22 mouse cellular contexts compared by ENCODE assay signal in genomic region chr4:141771823-141772222, GRCm38 (mm10). TPM values are rescaled to one million over a fixed set of nuclear protein-coding genes. Genes with fewer than 3 reads are reported as not detected.
DNase-seq lines count a peak whose midpoint lies in the region; ATAC-seq and TF ChIP-seq lines count a peak whose summit lies in the region.
"Had no signal": no experiment of that assay in that cellular context is flagged by ENCODE, and none has a peak within 500 bp of the region (broad histone marks: within the 10 kb centered on the region; RNA-seq: fewer than 3 reads in every experiment).

No protein-coding gene starts in this region.

- WGBS in liver, embryonic 15.5 days (ENCODE audit: insufficient replicate concordance): 20% methylated on average over 8 of the region's 8 CpGs
- whole genome bisulfite sequencing in lung, adult 2 months: 87% methylated on average over 8 of the region's 8 CpGs

- peak; percentile 86 for ATAC-seq in G1E (ENCODE audit: extremely low read depth, insufficient number of reproducible peaks, low FRiP score, poor library complexity, severe bottlenecking)
- peak; percentile 20; the same call in 1 of the 2 replicates for ATAC-seq in granulocyte monocyte progenitor cell, adult 5-6 weeks (replicated peaks; ENCODE audit: poor library complexity, severe bottlenecking)
- ATAC-seq in liver, embryonic 15.5 days (ENCODE audit: insufficient read depth): no peak
- peak; percentile 23; the same call in 1 of the 2 replicates for ATAC-seq in megakaryocyte-erythroid progenitor cell, adult 5-6 weeks (replicated peaks; ENCODE audit: low FRiP score, low TSS enrichment, poor library complexity, severe bottlenecking)
- ATAC-seq: forebrain, embryonic 16.5 days had no signal

- no peaks in the 10 kb centered on the region for H3K9me3 ChIP-seq in G1E (replicated peaks)
- no peaks in the 10 kb centered on the region for H3K9me3 ChIP-seq in liver, embryonic 15.5 days (replicated peaks)
- H3K9me3 ChIP-seq: embryonic facial prominence, embryonic 13.5 days; forebrain, embryonic 12.5 days; heart, embryonic 12.5 days; hindbrain, embryonic 15.5 days had no signal

- no peak overlapping the region; the same call in 1 of the 2 replicates for H3K4me3 ChIP-seq in G1E (ENCODE audit: low read depth, low read length)
- H3K4me3 ChIP-seq in liver, embryonic 15.5 days (replicated peaks): no peak overlapping the region
- no peak overlapping the region for H3K4me3 ChIP-seq in lung, adult 2 months (replicated peaks; ENCODE audit: extremely low read depth, low read depth, low read length)
- H3K4me3 ChIP-seq: embryonic facial prominence, embryonic 13.5 days; forebrain, embryonic 12.5 days; heart, adult 2 months; heart, embryonic 12.5 days; hindbrain, embryonic 15.5 days had no signal

- H3K27me3 ChIP-seq in G1E (ENCODE audit: insufficient read depth, low read length): no peaks in the 10 kb centered on the region
- no peaks in the 10 kb centered on the region for H3K27me3 ChIP-seq in liver, embryonic 15.5 days
- H3K27me3 ChIP-seq: embryonic facial prominence, embryonic 13.5 days; forebrain, embryonic 12.5 days; heart, embryonic 12.5 days; hindbrain, embryonic 15.5 days had no signal

- no peak overlapping the region for H3K4me2 ChIP-seq in liver, embryonic 15.5 days
- H3K4me2 ChIP-seq: embryonic facial prominence, embryonic 13.5 days; forebrain, embryonic 12.5 days; heart, embryonic 12.5 days; hindbrain, embryonic 15.5 days had no signal

- peak; percentile 45 for DNase-seq in G1E (ENCODE audit: low spot score)
- DNase-seq in lung, adult 2 months: no peak
- DNase-seq in right cerebral cortex, postnatal 10 days (ENCODE audit: low spot score in 2 of 2): no peak
- no peak for DNase-seq in kidney, adult 18-20 months
- DNase-seq: adrenal gland, adult 2 months; adrenal gland, postnatal 36 days; cerebellum, adult 8-10 months; cerebellum, postnatal 14 days; gastrocnemius, postnatal 10 days; heart, adult 2 months; heart, postnatal 36 days had no signal

- no peak for TF ChIP-seq POLR2A in lung, adult 2 months (IDR thresholded peaks at IDR 0.05; ENCODE audit: borderline replicate concordance, extremely low read depth, low read depth, low read length)

- peaks cover 91% of the 10 kb centered on the region for H3K36me3 ChIP-seq in G1E (replicated peaks)
- H3K36me3 ChIP-seq in liver, embryonic 15.5 days (replicated peaks): peaks cover 85% of the 10 kb centered on the region

- TF ChIP-seq CTCF in G1E (IDR thresholded peaks at IDR 0.05; ENCODE audit: low read depth, low read length): no peak
- TF ChIP-seq CTCF in lung, adult 2 months (IDR thresholded peaks at IDR 0.05; ENCODE audit: insufficient read depth, low read length): no peak

- peak overlapping the region; percentile 93 for H3K27ac ChIP-seq in liver, embryonic 15.5 days (replicated peaks)
- H3K27ac ChIP-seq: embryonic facial prominence, embryonic 13.5 days; forebrain, embryonic 12.5 days; heart, adult 2 months; hindbrain, embryonic 15.5 days had no signal

- peaks cover 54% of the 10 kb centered on the region for H3K4me1 ChIP-seq in G1E (ENCODE audit: insufficient read depth, low read depth, low read length)
- peaks cover 60% of the 10 kb centered on the region for H3K4me1 ChIP-seq in liver, embryonic 15.5 days (replicated peaks)
- no peaks in the 10 kb centered on the region for H3K4me1 ChIP-seq in lung, adult 2 months (ENCODE audit: control insufficient read depth, insufficient read depth, low read length)
- H3K4me1 ChIP-seq: forebrain, embryonic 12.5 days had no signal

- no peak overlapping the region for H3K9ac ChIP-seq in liver, embryonic 15.5 days
- H3K9ac ChIP-seq: embryonic facial prominence, embryonic 13.5 days; forebrain, embryonic 12.5 days; heart, embryonic 12.5 days; hindbrain, embryonic 15.5 days had no signal

RNA-seq across cellular contexts. Expression of gene Dnajc16, which starts 18.9 kb away (rescaled TPM):
- 9.9 and 12.1 TPM in 2 replicates for total RNA-seq in G1E (2014; fragmentation: Nextera tagmentation)
- total RNA-seq in G1E (2017): 10.6 and 11.9 TPM in 2 replicates
- polyA plus RNA-seq in G1E (2012): 2.7 and 2.9 TPM in 2 replicates
- 6.9 and 10.2 TPM in 2 replicates for total RNA-seq in granulocyte monocyte progenitor cell, adult 5-6 weeks (2014; fragmentation: Nextera tagmentation)
- 4.3 and 9.2 TPM in 2 replicates for total RNA-seq in granulocyte monocyte progenitor cell, adult 5-6 weeks (2017)
- 2.0 and 2.2 TPM in 2 replicates for polyA plus RNA-seq in liver, embryonic 15.5 days (2015; fragmentation: Nextera tagmentation; extraction: Ambion mirVana)
- total RNA-seq in megakaryocyte-erythroid progenitor cell, adult 5-6 weeks (2014; fragmentation: Nextera tagmentation): 10.7 and 11.4 TPM in 2 replicates
- 3.2 and 6.0 TPM in 2 replicates for total RNA-seq in megakaryocyte-erythroid progenitor cell, adult 5-6 weeks (2017)
- 9.6 and 12.0 TPM in 2 replicates for polyA plus RNA-seq in lung, adult 2 months (2012; rRNA removed)

RNA-seq across cellular contexts. Expression of gene Casp9, which starts 21.6 kb away (rescaled TPM):
- total RNA-seq in G1E (2014; fragmentation: Nextera tagmentation) (16.3 and 18.7 TPM in 2 replicates), G1E (2017) (25.7 and 30.1 TPM in 2 replicates)
- 21.7 and 26.1 TPM in 2 replicates for polyA plus RNA-seq in G1E (2012)
- total RNA-seq in granulocyte monocyte progenitor cell, adult 5-6 weeks (2014; fragmentation: Nextera tagmentation): 11.5 and 12.8 TPM in 2 replicates
- total RNA-seq in granulocyte monocyte progenitor cell, adult 5-6 weeks (2017): 8.7 and 11.1 TPM in 2 replicates
- 9.7 and 9.9 TPM in 2 replicates for polyA plus RNA-seq in liver, embryonic 15.5 days (2015; fragmentation: Nextera tagmentation; extraction: Ambion mirVana)
- 16.5 and 17.0 TPM in 2 replicates for total RNA-seq in megakaryocyte-erythroid progenitor cell, adult 5-6 weeks (2014; fragmentation: Nextera tagmentation)
- total RNA-seq in megakaryocyte-erythroid progenitor cell, adult 5-6 weeks (2017): 11.4 and 18.1 TPM in 2 replicates
- polyA plus RNA-seq in lung, adult 2 months (2012; rRNA removed): 17.7 and 19.0 TPM in 2 replicates

RNA-seq across cellular contexts. Expression of gene Agmat, which starts 25.4 kb away (rescaled TPM):
- total RNA-seq in G1E (2014; fragmentation: Nextera tagmentation) (not detected in 2 replicates), G1E (2017) (0.05 TPM in 1 of 2 replicates, not detected in the other)
- polyA plus RNA-seq in G1E (2012): 0.04 TPM in 1 of 2 replicates, not detected in the other
- not detected in 2 replicates for total RNA-seq in granulocyte monocyte progenitor cell, adult 5-6 weeks (2014; fragmentation: Nextera tagmentation)
- total RNA-seq in granulocyte monocyte progenitor cell, adult 5-6 weeks (2017): not detected in 2 replicates
- 20.5 and 26.2 TPM in 2 replicates for polyA plus RNA-seq in liver, embryonic 15.5 days (2015; fragmentation: Nextera tagmentation; extraction: Ambion mirVana)
- 2.2 TPM in 1 of 2 replicates, not detected in the other for total RNA-seq in megakaryocyte-erythroid progenitor cell, adult 5-6 weeks (2014; fragmentation: Nextera tagmentation)
- not detected in 2 replicates for total RNA-seq in megakaryocyte-erythroid progenitor cell, adult 5-6 weeks (2017)
- polyA plus RNA-seq in lung, adult 2 months (2012; rRNA removed): 0.15 and 0.28 TPM in 2 replicates
- polyA plus RNA-seq: C2C12; embryonic facial prominence, embryonic 13.5 days; forebrain, embryonic 12.5 days; forebrain, embryonic 16.5 days; hindbrain, embryonic 11.5 days had no signal

RNA-seq across cellular contexts. Expression of gene Ddi2, which starts 48.6 kb away (rescaled TPM):
- total RNA-seq in G1E (2014; fragmentation: Nextera tagmentation): 40.8 and 45.4 TPM in 2 replicates
- total RNA-seq in G1E (2017): 25.6 and 27.9 TPM in 2 replicates
- polyA plus RNA-seq in G1E (2012): 13.2 and 17.8 TPM in 2 replicates
- total RNA-seq in granulocyte monocyte progenitor cell, adult 5-6 weeks (2014; fragmentation: Nextera tagmentation): 27.4 and 32.9 TPM in 2 replicates
- total RNA-seq in granulocyte monocyte progenitor cell, adult 5-6 weeks (2017): 26.8 and 32.7 TPM in 2 replicates
- 14.8 and 17.2 TPM in 2 replicates for polyA plus RNA-seq in liver, embryonic 15.5 days (2015; fragmentation: Nextera tagmentation; extraction: Ambion mirVana)
- 31.1 and 50.4 TPM in 2 replicates for total RNA-seq in megakaryocyte-erythroid progenitor cell, adult 5-6 weeks (2014; fragmentation: Nextera tagmentation)
- 24.8 and 43.8 TPM in 2 replicates for total RNA-seq in megakaryocyte-erythroid progenitor cell, adult 5-6 weeks (2017)
- polyA plus RNA-seq in lung, adult 2 months (2012; rRNA removed): 19.7 and 20.2 TPM in 2 replicates

RNA-seq across cellular contexts. Expression of gene Cela2a, which starts 54.1 kb away (rescaled TPM):
- total RNA-seq in G1E (2014; fragmentation: Nextera tagmentation) (not detected in 2 replicates), G1E (2017) (not detected in 2 replicates)
- polyA plus RNA-seq in G1E (2012): not detected in 2 replicates
- total RNA-seq in granulocyte monocyte progenitor cell, adult 5-6 weeks (2014; fragmentation: Nextera tagmentation): not detected in 2 replicates
- not detected in 2 replicates for total RNA-seq in granulocyte monocyte progenitor cell, adult 5-6 weeks (2017)
- 0.14 and 3.3 TPM in 2 replicates for polyA plus RNA-seq in liver, embryonic 15.5 days (2015; fragmentation: Nextera tagmentation; extraction: Ambion mirVana)
- not detected in 2 replicates for total RNA-seq in megakaryocyte-erythroid progenitor cell, adult 5-6 weeks (2014; fragmentation: Nextera tagmentation)
- total RNA-seq in megakaryocyte-erythroid progenitor cell, adult 5-6 weeks (2017): not detected in 2 replicates
- 1.5 and 37.8 TPM in 2 replicates for polyA plus RNA-seq in lung, adult 2 months (2012; rRNA removed)
- total RNA-seq: adrenal gland, adult 2 months; adrenal gland, postnatal 36 days; gastrocnemius, postnatal 10 days; gastrocnemius, postnatal 4 days; heart, adult 2 months; heart, postnatal 36 days had no signal
- polyA plus RNA-seq: C2C12; embryonic facial prominence, embryonic 13.5 days; forebrain, embryonic 12.5 days; forebrain, embryonic 16.5 days; heart, embryonic 12.5 days; hindbrain, embryonic 11.5 days had no signal
